Mouse (Mus musculus) lung, postnatal 0 days (tissue): Measurements from ENCODE around the gene Ccdc134. TPM values are rescaled to one million over a fixed set of nuclear protein-coding genes. Genes with fewer than 3 reads are reported as not detected.
A peak's percentile ranks its signal among the peaks of the same experiment; 100 is the strongest.

Source experiments
- ATAC-seq: fragments of 200-750 bp; cut with Nextera tagmentation; 2 replicates; pipeline ENCODE4 v1.8.0; 2017; ENCODE audit warnings: moderate library complexity
- DNase-seq: peaks from one replicate; pipeline ENCODE4 v3.0.0-alpha.2; 2016; ENCODE audit warnings: low spot score
- H3K27ac ChIP-seq: fragments of 300-500 bp; sonication (generic); 2 replicates; pipeline ENCODE4 v1.5.1; 2014; ENCODE audit warnings: antibody characterized with exemption, mild to moderate bottlenecking, low read length, mixed read lengths
- H3K27me3 ChIP-seq: fragments of 300-500 bp; sonication (generic); replicated peaks from 2 replicates; pipeline ENCODE4 v1.6.1; 2014; ENCODE audit warnings: low read length, mixed read lengths; ENCODE audit not compliant: insufficient read depth
- H3K36me3 ChIP-seq: fragments of 300-500 bp; sonication (generic); 2 replicates; pipeline ENCODE4 v1.6.1; 2014; ENCODE audit warnings: low read length, mixed read lengths; ENCODE audit not compliant: insufficient read depth
- H3K4me1 ChIP-seq: fragments of 300-500 bp; sonication (generic); 2 replicates; pipeline ENCODE4 v1.6.1; 2014; ENCODE audit warnings: antibody characterized with exemption, low read depth, low read length, mixed read lengths; ENCODE audit not compliant: insufficient read depth
- H3K4me2 ChIP-seq: fragments of 300-500 bp; sonication (generic); replicated peaks from 2 replicates; pipeline ENCODE4 v1.6.1; 2014; ENCODE audit warnings: low read depth, mild to moderate bottlenecking, low read length, moderate library complexity, mixed read lengths
- H3K4me3 ChIP-seq: fragments of 300-500 bp; sonication (generic); 2 replicates; pipeline ENCODE4 v1.5.1; 2014; ENCODE audit warnings: low read depth, low read length
- H3K9ac ChIP-seq: fragments of 300-500 bp; sonication (generic); replicated peaks from 2 replicates; pipeline ENCODE4 v1.6.1; 2014; ENCODE audit warnings: low read depth, mild to moderate bottlenecking
- H3K9me3 ChIP-seq: fragments of 300-500 bp; sonication (generic); 2 replicates; pipeline ENCODE4 v1.6.1; 2016; ENCODE audit warnings: low read length, mixed read lengths
- CTCF ChIP-seq: IDR thresholded peaks from 2 replicates; pipeline ENCODE4 v1.5.1; 2016; ENCODE audit warnings: antibody characterized with exemption, mild to moderate bottlenecking
- EP300 ChIP-seq: IDR thresholded peaks from 2 replicates; pipeline ENCODE4 v1.6.1; 2016; ENCODE audit warnings: antibody characterized with exemption, mild to moderate bottlenecking, control low read depth
- WGBS: fragments of 180-500 bp; shearing (Covaris S2); extraction: QIAGEN DNeasy Blood & Tissue Kit; methylation state at CpG from one replicate; pipeline ENCODE4 v1.1.7; 2014; 5-methylcytosine and 5-hydroxymethylcytosine counted together
- polyA plus RNA-seq: library from polyadenylated mRNA; unstranded; fragments of >200 nt; fragmentation: Nextera tagmentation; extraction: Ambion mirVana; gene quantifications from 2 replicates; pipeline ENCODE4 v1.2.1, GENCODE M21; 2015

Gene Ccdc134
- polyA plus RNA-seq, 1 experiment from 2014 or later = 10.8 TPM

DNA sequence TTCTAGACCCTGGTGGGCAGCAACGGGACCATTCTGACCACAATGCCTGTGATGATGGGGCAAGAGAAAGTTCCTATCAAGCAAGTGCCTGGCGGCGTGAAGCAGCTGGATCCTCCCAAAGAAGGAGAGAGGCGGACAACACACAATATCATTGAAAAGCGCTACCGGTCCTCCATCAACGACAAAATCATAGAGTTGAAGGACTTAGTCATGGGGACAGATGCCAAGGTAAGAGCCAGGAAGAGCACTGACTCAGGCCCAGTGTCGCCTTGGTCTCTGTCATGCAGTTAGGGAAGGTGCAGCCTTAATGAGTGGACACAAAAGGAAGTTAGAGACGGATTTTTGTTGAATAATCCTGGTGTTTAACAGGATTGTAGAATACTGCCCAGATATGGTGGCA is 47.4 kb downstream of the Ccdc134 start:
- no peaks in the 10 kb centered on the region for H3K9me3 ChIP-seq
- H3K4me1 ChIP-seq = no peaks in the 10 kb centered on the region
- H3K27ac ChIP-seq = no peak overlapping the region
- no peak overlapping the region for H3K4me2 ChIP-seq
- ATAC-seq (no peak), DNase-seq (no peak)
- peaks cover 66% of the 10 kb centered on the region for H3K36me3 ChIP-seq
- 91% methylated on average over 9 of the region's 9 CpGs for WGBS
- no peaks in the 10 kb centered on the region for H3K27me3 ChIP-seq
- H3K9ac ChIP-seq = no peak overlapping the region
- TF ChIP-seq EP300 = no peak
- no peak for TF ChIP-seq CTCF
- no peak overlapping the region for H3K4me3 ChIP-seq

DNA sequence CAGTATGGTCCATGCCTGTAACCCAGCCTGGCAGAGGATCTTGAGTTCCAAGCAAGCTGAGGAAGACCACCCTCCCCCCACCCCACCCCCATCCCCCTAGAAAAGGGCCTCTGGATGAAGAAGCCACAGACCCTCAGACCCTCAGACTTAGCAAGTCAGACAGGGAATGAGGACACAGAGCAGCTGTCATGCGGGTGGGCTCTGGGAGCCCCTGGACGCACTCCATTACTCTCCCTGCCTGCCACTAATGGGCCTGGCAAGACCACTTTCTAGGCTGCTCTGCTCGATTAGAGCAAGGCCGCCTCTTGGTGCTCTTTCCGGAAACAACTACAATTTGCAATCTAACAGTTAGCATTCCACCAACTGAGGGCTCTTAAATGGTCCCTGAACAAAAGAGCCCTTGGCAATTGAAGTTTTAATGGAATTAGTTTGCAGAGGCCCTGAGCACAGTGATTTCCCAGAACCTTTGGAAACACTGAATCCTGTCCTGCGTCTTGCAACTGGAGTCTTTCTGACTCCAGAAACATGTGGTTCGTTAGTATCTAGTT is 50.1 kb downstream of the Ccdc134 start:
- ATAC-seq = no peak
- no peak for TF ChIP-seq EP300
- no peak for TF ChIP-seq CTCF
- no peak for DNase-seq
- Histone ChIP-seq H3K4me2 (no peak overlapping the region), H3K4me1 (no peaks in the 10 kb centered on the region), H3K27ac (no peak overlapping the region), H3K36me3 (peaks cover 75% of the 10 kb centered on the region), H3K9ac (no peak overlapping the region), H3K27me3 (no peaks in the 10 kb centered on the region), H3K4me3 (no peak overlapping the region), H3K9me3 (no peaks in the 10 kb centered on the region)
- WGBS = 82% methylated on average over 7 of the region's 7 CpGs

DNA sequence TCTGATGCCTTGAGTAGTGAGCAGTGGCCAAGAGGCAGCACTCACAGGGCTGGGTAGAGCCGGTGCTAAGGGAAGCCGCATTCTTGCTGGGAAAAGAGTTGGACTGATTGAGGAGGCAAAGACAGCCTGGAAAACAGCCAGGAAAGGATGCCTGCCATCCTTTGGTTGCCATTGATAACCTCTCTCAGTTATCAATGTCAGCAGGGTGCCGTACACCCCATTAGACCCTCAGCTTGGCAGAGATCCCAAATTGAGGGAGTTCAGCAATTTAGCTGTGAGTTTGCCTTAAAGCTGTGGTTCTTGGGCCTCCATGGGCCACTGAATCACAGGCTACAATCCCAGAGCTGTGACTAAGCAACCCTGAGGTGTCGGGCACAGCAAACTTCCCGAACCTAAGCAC is 53.4 kb downstream of the Ccdc134 start:
- Histone ChIP-seq H3K9ac (no peak overlapping the region), H3K27ac (no peak overlapping the region), H3K4me1 (no peaks in the 10 kb centered on the region), H3K36me3 (peaks cover 84% of the 10 kb centered on the region), H3K4me2 (no peak overlapping the region), H3K4me3 (no peak overlapping the region), H3K27me3 (no peaks in the 10 kb centered on the region), H3K9me3 (no peaks in the 10 kb centered on the region)
- no peak for ATAC-seq
- TF ChIP-seq EP300 (no peak), CTCF (no peak)
- WGBS = 84% methylated on average over 5 of the region's 5 CpGs
- DNase-seq = no peak

DNA sequence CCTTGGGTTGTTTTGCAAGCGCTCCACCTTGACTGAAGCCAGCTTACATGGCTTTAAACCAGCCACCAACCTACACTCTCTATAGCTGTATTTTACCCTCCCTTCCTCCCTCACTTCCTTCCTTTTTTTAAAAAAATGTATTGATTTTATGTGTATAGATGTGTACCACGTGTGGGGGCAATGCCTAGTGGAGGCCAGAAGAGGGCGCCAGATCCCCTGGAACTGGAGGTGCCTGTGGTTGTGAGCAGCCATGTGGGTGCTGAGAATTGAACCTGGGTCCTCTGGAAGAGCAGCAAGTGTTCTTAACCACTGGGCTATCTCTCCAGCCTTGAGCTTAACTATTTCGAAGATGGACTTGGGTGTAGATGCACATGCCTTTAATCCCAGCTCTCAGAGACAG is 54.6 kb downstream of the Ccdc134 start:
- no peak for ATAC-seq
- WGBS = 95% methylated on average over 4 of the region's 4 CpGs

DNA sequence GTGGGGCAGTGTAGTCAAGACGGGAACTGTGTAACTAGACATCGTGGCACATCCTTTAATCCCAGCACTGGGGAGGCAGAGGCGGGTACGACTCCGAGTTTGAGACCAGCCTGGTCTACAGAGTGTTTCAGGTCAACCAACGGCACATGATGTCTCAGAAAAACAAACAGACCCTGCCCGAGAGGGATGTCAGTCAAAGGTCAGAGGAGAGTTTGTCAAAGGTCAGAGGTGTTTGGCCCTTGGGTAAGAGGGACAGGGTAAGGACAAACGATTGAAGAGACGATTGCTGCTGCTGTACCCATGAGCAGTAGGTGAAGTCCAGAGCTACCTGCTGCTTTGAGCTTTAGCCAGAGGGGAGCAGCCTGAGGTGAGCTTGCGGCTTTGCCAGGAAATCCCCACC is 55.9 kb downstream of the Ccdc134 start:
- no peak overlapping the region for H3K27ac ChIP-seq
- peaks cover 85% of the 10 kb centered on the region for H3K36me3 ChIP-seq
- no peaks in the 10 kb centered on the region for H3K9me3 ChIP-seq
- no peaks in the 10 kb centered on the region for H3K4me1 ChIP-seq
- no peak for ATAC-seq
- WGBS = 64% methylated on average over 10 of the region's 10 CpGs
- no peak for DNase-seq
- TF ChIP-seq CTCF = no peak
- H3K27me3 ChIP-seq = no peaks in the 10 kb centered on the region
- H3K9ac ChIP-seq = no peak overlapping the region
- H3K4me3 ChIP-seq = no peak overlapping the region
- H3K4me2 ChIP-seq = no peak overlapping the region

More for the DNA sequence above, 54.6 kb downstream of the Ccdc134 start:
- Histone ChIP-seq H3K27ac (no peak overlapping the region), H3K27me3 (no peaks in the 10 kb centered on the region), H3K4me1 (no peaks in the 10 kb centered on the region), H3K36me3 (peaks cover 89% of the 10 kb centered on the region), H3K4me3 (no peak overlapping the region), H3K9ac (no peak overlapping the region), H3K9me3 (no peaks in the 10 kb centered on the region), H3K4me2 (no peak overlapping the region)
- no peak for DNase-seq
- TF ChIP-seq CTCF = peak; percentile 27
- no peak for TF ChIP-seq EP300

DNA sequence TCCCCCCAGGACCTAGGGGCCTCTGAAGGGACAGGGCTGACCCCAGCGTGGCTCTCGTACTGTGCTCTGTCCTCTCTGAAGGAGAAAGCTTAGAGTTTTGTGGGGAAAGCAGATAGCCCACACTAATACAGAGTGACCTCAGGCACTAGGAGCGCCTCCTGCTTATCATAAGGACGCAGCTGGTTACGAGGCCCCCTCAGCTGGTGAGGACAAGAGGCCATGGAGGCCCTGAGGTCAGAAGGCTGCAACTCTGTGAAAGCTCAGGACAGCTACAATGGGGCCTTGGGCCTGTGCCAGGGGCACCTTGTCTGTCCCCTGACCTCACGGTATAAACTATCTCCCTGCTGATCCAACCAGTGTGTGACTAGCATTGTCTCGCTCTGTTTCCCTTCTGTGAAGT is 56.5 kb downstream of the Ccdc134 start:
- Histone ChIP-seq H3K9ac (no peak overlapping the region), H3K4me2 (no peak overlapping the region), H3K27me3 (no peaks in the 10 kb centered on the region), H3K9me3 (no peaks in the 10 kb centered on the region), H3K36me3 (peaks cover 79% of the 10 kb centered on the region), H3K4me1 (no peaks in the 10 kb centered on the region), H3K27ac (no peak overlapping the region), H3K4me3 (no peak overlapping the region)
- WGBS = 60% methylated on average over 7 of the region's 7 CpGs
- no peak for DNase-seq
- TF ChIP-seq CTCF (no peak), EP300 (no peak)
- peak; percentile 28; the same call in 1 of the 2 replicates for ATAC-seq

DNA sequence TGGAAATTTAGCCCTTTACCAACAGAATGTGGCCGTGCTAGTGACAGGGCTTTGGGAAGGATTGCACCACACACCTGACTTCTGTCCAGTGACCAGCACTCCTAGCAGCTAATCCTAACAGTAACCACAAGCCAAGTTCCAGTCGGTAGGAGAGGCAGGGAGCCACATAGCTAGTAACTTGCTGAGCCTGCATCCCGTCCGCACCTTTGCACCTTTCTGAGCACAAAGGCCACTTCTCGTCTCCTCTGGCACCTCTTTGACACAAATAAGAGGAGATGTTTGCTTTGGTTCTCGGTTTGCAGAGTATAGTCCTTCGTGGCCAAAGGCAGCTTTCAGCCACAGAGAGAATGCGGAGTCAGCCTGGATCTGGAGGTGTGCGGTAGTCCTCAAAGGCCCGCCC is 56.9 kb downstream of the Ccdc134 start:
- no peaks in the 10 kb centered on the region for H3K27me3 ChIP-seq
- 64% methylated on average over 10 of the region's 10 CpGs for WGBS
- no peaks in the 10 kb centered on the region for H3K4me1 ChIP-seq
- H3K9ac ChIP-seq = no peak overlapping the region
- no peak overlapping the region for H3K27ac ChIP-seq
- no peak for DNase-seq
- TF ChIP-seq EP300 = no peak
- TF ChIP-seq CTCF = no peak
- 0 out of 2 replicates have a peak, but pooled peaks have one; percentile 16 for ATAC-seq
- H3K4me3 ChIP-seq = no peak overlapping the region
- no peak overlapping the region for H3K4me2 ChIP-seq
- H3K9me3 ChIP-seq = no peaks in the 10 kb centered on the region
- H3K36me3 ChIP-seq = peaks cover 75% of the 10 kb centered on the region
